In genomic region chr5:24730488-24730871, GRCm38 (mm10) we compare ENCODE assay signal across 8 mouse cellular contexts. TPM values are rescaled to one million over a fixed set of nuclear protein-coding genes. Genes with fewer than 3 reads are reported as not detected.
DNase-seq lines count a peak whose midpoint lies in the region; ATAC-seq lines count a peak whose summit lies in the region.

Wdr86 (minus strand) TSS chr5:24730727.

- H3K4me3 ChIP-seq in kidney, embryonic 16.5 days (ENCODE audit: low read length) = peak within 1 kb of the TSS; percentile 72
- peak within 1 kb of the TSS; percentile 87 for H3K4me3 ChIP-seq in embryonic facial prominence, embryonic 13.5 days
- peak within 1 kb of the TSS; percentile 42 for H3K4me3 ChIP-seq in neural tube, embryonic 12.5 days

- no peaks in the 10 kb centered on the region for H3K9me3 ChIP-seq in kidney, embryonic 16.5 days (ENCODE audit: low read length)
- no peaks in the 10 kb centered on the region for H3K9me3 ChIP-seq in embryonic facial prominence, embryonic 13.5 days
- no peaks in the 10 kb centered on the region for H3K9me3 ChIP-seq in neural tube, embryonic 12.5 days

- no peak for DNase-seq in kidney, adult 11 months
- DNase-seq in kidney, postnatal 10 days = peak; percentile 80
- no peak for DNase-seq in B cell, adult 2 months
- DNase-seq in gastrocnemius, adult 8-10 months (ENCODE audit: low spot score in 2 of 2) = no peak
- no peak for DNase-seq in right cerebral cortex, adult 2 months (ENCODE audit: low spot score in 2 of 2)

- H3K9ac ChIP-seq in kidney, embryonic 16.5 days (replicated peaks; ENCODE audit: low read length) = peak within 1 kb of the TSS; percentile 90
- H3K9ac ChIP-seq in embryonic facial prominence, embryonic 13.5 days = peak within 1 kb of the TSS; percentile 97
- H3K9ac ChIP-seq in neural tube, embryonic 12.5 days = peak within 1 kb of the TSS; percentile 49; the same call in 1 of the 2 replicates

- H3K4me2 ChIP-seq in kidney, embryonic 16.5 days (replicated peaks; ENCODE audit: low read depth, low read length) = peak within 1 kb of the TSS; percentile 88
- peak within 1 kb of the TSS; percentile 85 for H3K4me2 ChIP-seq in embryonic facial prominence, embryonic 13.5 days
- peak within 1 kb of the TSS; percentile 64 for H3K4me2 ChIP-seq in neural tube, embryonic 12.5 days (replicated peaks)

- peak; percentile 39 for ATAC-seq in kidney, embryonic 16.5 days (ENCODE audit: low FRiP score, low TSS enrichment)
- peak; percentile 74 for ATAC-seq in embryonic facial prominence, embryonic 13.5 days (ENCODE audit: insufficient number of reproducible peaks, insufficient read depth, low FRiP score, low TSS enrichment, low read depth)
- ATAC-seq in neural tube, embryonic 12.5 days (ENCODE audit: low FRiP score, low read depth) = no peak

- 0% methylated on average over 23 of the region's 23 CpGs for WGBS in kidney, embryonic 16.5 days
- WGBS in embryonic facial prominence, embryonic 13.5 days = 0% methylated on average over 23 of the region's 23 CpGs
- WGBS in neural tube, embryonic 12.5 days = under 1% methylated on average over 23 of the region's 23 CpGs

- H3K27me3 ChIP-seq in kidney, embryonic 16.5 days (ENCODE audit: insufficient read depth, low read length) = no peaks in the 10 kb centered on the region
- no peaks in the 10 kb centered on the region for H3K27me3 ChIP-seq in embryonic facial prominence, embryonic 13.5 days
- peaks cover 39% of the 10 kb centered on the region for H3K27me3 ChIP-seq in neural tube, embryonic 12.5 days (replicated peaks)

- no peaks in the 10 kb centered on the region for H3K36me3 ChIP-seq in kidney, embryonic 16.5 days (ENCODE audit: insufficient read depth, low read length)
- peaks cover 9% of the 10 kb centered on the region; the same call in 1 of the 2 replicates for H3K36me3 ChIP-seq in embryonic facial prominence, embryonic 13.5 days
- H3K36me3 ChIP-seq in neural tube, embryonic 12.5 days = no peaks in the 10 kb centered on the region

- H3K27ac ChIP-seq in kidney, embryonic 16.5 days (ENCODE audit: low read length) = peak within 1 kb of the TSS; percentile 76
- peak within 1 kb of the TSS; percentile 96 for H3K27ac ChIP-seq in embryonic facial prominence, embryonic 13.5 days
- no peak within 1 kb of the TSS for H3K27ac ChIP-seq in neural tube, embryonic 12.5 days

- peaks cover 48% of the 10 kb centered on the region for H3K4me1 ChIP-seq in kidney, embryonic 16.5 days (ENCODE audit: insufficient read depth, low read length)
- H3K4me1 ChIP-seq in embryonic facial prominence, embryonic 13.5 days = peaks cover 66% of the 10 kb centered on the region
- H3K4me1 ChIP-seq in neural tube, embryonic 12.5 days = peaks cover 25% of the 10 kb centered on the region

RNA-seq across cellular contexts. Expression of gene Wdr86, which starts in this region (rescaled TPM):
- 35.4 and 35.9 TPM in 2 replicates for polyA plus RNA-seq in kidney, embryonic 16.5 days (2015; fragmentation: Nextera tagmentation; extraction: Ambion mirVana)
- polyA plus RNA-seq in embryonic facial prominence, embryonic 13.5 days (2015; fragmentation: Nextera tagmentation; extraction: Ambion mirVana) = 73.1 and 77.5 TPM in 2 replicates
- polyA plus RNA-seq in neural tube, embryonic 12.5 days (2016; fragmentation: Nextera tagmentation; extraction: Ambion mirVana) = 8.7 and 8.8 TPM in 2 replicates
- under 1 TPM in 1 of 4 experiments, not detected in 3; 0.18 TPM for total RNA-seq in gastrocnemius, adult 8-10 months (2022)
